Mouse (Mus musculus) adrenal gland, adult 2 months (tissue): ENCODE measurements at regions not wholly inside any gene's neighbourhood (a gene's known extent, or its start where the extent isn't known, plus 50 kb on each side); places are given as distances from the start of the nearest gene placed in this dataset.

ENCODE experiments used
- DNase-seq: peaks from one replicate; pipeline ENCODE4 v3.0.0; 2021

DNA sequence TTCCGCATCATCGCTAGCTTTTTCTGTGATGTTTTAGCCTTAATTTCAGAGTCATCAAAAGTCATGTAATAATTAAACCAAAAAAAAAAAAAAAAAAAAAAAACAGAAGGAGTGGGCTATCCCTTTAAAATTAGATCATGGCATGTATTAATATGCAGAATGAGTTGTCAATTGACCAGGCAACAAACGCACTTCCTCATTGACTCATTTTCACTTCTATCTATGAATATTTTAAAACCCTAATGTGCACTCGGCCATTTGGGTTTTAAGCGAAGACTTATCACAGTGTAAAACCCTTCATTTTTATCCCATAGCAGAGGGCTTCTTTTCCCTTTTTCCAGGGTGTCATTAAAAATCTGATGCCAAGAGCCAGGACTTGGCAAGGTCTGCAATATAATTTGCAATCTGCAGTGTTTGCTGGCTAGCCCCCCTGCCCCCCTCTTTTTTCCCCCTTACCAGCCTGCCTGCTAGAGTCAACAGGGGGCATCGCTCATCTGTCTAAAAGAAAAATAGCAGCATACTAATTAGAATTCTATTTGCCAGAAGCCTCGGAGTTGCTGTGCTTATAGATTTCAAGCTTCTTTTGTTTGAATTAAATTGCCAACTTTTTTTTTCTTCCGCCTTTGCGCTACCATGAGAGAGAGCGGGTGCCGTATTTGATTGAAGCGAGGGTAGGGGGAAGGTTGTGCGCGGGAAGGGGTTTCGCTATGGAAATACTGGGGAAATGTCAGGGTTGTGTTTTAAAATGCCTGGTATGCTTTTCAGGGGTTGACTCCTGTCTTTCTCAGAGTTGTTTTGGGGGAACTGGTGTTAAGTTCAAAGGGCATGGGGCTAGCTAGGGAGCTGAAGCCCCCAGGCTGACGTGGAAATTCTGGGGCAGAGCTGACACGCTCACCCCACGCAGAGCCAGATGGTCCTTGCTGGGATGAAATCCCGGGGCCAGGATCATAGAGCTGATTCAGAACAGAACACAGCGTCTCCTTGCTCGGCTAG, 248.3 kb downstream of the Nr2f2 start:
- DNase-seq, result peak; percentile 6

DNA sequence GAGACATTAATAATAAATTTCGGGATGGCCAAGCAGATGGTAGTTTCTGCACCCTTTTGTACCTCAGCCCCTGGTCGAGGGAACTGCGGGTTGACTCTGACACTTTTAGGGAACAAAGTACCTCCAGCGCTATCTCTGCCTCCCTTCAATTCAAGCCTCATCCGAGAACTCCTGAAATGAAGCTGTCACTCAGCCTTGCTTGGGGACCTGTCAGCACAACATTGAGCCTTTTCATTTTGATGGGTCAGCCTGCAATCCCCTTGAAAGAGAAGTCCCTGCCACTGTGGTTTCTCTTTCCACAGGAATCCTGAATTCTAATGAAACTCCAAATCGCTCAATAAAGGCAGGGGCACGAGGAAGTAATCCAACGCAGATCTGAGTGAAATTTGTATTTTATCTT, 257.5 kb downstream of the Nr2f2 start:
- no peak for DNase-seq

DNA sequence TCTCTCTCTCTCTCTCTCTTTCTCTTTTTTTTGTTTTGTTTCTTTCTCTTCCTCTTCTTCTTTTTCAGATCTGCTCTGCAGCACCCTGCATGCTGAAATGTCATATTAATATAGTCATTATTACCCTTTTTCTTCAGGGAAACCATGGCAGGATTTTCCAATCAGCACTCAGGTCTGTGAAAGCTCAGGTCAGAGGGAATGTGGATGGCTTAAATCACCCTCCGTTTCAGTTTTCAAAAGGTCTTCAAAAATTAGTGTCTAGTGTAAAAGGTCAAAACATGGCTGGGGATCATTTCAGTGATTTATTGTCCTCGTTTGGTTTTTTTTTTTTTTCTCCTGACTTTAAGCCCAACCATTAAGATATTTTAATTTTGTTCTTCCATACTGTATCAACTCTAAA, 261.5 kb downstream of the Nr2f2 start:
- DNase-seq, result no peak

DNA sequence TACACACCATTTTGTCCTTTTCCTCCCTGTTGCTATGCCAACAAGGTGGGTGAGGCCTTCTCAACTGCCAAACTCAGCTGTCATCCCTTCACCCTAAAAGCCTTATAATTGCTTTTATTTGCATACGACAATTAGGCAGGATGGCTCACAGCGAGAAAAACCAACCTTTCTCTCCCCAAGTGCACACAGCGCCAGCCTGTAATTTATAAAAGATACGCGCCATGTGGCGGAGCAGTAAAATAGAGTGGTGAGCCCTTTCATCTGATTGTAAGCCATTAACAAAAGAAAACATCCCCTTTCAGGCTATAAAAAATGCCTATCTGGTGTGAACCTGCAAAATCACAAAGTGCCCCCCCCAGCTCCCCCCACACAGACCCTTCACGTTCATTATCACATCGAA, 262.0 kb downstream of the Nr2f2 start:
- no peak for DNase-seq

DNA sequence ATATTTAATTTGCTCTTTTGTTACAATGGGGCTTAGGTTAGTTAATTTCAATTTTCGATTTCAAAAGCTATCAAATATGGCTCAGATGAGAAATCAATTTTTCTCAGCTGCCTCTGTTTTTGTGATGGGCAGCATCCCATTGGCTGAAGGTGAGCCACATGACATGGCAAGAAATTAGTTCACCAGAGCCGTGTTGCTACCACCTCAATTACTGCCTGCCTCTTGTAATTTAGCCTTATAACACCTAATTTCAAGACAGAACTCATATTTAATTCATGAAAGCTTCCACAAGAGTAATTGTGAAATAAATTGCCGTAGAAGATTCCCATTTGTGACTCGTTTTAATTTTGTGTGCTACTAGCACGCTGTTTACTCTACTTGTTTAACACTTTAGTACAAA, 262.9 kb downstream of the Nr2f2 start:
- no peak for DNase-seq

DNA sequence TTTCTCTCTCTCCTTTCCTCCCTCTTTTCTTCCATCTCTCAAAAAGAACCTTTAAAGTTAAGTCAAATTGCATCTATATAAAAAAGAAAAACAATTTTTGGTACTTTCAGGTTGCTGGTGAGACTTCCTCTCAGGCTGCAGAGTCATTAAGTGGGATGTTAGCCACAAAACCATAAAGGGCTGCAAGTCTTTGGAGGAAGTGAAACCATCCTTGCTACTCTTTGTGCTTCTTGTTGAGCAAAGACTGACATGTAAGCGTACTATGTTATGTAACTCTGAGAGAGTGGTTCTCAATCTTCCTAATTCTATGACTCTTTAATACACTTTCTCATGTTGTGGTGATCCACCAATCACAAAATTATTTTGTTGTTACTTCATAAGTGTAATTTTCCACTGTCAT, 267.5 kb downstream of the Nr2f2 start:
- DNase-seq, result no peak

DNA sequence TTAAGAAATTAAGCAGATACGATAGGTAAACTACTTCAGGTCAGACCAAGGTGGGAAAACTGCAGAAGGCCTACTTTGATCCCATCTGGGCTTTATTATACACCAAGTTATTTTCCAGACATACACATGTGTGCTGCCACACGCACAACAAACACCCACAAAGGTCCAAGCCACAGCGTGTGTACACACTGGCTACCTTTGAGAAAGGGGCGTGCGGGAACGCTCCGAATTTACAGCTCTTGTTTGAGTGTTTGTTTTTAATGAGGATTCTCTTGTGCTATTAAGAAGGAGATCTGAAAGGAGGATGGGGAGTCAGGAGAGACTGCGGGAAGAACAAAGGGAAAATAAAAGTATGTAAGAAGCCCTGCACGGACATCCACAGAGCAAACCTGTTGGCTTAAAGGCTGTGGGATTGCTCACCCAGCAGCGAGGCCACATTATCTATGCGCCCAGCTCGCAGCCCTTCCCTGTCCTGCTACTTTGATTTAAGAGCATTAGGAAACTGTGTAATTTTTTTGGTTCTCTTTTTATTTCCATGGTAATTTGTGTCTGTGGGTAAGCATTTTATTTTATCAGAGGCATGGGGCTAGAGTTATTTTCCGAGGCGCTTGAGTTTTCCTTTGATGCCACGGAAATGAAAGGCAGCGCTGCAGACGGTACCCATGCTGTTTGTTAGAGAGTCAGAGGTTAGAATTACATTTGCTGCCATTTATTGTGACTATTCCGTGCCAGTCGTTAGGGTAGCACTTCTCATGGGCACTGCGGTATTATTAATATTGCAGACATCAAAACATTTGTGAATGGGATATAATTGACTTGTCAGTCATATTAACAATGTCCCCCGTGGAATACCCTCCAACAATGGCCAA, 272.4 kb downstream of the Nr2f2 start:
- DNase-seq, result no peak

DNA sequence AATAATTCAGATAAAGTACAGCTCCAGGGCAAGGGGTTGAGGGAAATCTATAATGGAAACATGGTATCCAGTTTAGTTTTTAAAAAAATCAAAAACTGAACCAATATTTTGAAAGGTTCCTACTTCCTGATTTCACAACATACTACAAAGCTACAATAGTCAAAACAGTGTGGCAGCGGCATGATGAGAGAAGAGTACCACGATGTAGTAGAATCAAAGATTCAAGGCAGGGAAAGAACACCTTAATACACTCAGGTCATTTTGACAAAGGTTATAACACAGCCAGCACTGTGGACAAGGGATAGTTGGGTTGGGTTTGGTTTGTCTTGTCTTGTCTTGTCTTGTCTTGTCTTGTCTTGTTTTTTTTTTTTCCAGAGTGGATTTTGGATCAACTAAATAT, 274.4 kb downstream of the Nr2f2 start:
- DNase-seq, result no peak

DNA sequence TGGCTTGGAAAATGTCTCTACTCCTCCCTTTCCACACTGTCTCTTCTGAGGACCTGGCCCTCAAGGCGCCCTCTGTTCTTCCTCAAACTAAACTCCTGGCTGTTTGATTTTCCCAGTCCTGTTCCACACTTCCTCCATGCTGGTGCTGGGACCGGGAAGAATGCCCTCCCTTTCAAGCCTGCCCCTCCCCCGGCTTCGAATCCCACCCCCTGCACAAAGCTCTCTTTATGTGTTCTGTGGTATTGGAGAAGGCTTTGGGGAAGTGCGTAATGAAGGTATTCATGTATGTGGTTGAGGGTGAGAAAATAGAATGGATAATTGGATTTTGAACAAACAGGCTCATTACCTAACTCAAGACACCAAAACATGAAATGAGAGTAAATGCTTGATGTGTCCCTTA, 277.4 kb downstream of the Nr2f2 start:
- DNase-seq, result no peak

DNA sequence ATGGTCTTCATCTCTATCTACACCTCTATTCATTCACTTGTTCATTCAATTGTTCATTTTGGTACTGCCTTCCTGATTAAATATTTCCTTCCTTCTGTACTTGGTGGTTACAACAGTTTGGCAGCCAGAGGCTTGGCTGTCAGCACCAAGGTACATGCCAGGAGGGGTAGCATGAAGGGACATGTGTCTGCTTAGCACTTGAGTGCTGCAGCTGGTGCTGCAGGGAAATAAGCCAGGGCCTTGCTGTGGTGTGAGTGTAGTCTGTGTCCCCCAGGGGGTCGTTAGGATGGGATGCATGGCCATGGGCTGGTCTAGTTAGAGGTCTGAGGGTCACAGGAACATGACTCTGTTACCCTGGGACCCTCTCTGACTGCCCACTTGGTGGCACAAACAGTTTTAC, 296.9 kb downstream of the Nr2f2 start:
- no peak for DNase-seq

DNA sequence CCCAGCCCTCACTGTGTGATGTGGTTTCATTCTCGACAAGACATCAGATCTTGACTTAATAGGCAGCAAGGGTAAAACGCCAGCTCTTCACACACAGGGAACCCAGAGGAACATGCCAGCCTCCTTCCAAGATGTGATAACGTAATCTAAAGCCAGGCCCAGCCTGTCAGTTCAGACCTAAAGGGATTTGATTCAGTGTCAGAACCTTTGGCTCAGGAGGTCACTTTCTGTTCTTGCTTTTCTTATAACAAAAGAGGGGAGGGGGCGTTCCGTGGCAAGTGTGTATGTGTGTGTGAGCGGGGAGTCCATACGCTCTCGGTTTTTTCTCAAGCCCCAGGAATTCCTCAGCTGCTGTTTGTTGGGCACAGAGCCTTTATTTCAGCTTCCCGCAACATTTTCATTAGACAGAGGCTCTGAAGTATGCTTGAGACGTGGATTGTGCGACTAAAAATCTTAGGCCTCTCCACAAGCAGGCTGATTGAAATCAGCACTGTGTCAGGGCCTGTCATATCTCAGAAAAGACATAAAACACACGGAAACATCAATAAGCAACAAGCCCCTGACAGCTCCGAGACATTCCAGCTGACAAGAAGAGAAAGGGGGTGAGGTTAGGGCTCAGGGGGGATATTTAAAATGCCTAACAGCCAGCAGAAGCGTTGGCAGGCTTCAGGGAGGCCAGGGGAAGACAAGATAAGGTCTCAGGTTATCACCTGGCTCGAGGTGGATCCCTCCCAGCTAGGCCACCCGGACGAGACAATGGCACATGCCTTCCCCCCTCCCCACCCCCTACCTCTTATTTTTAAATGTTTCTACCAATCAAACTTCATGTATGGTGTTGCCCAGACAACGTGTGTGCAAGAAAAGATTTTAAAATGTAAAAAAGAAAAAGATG, 298.5 kb downstream of the Nr2f2 start:
- no peak for DNase-seq

DNA sequence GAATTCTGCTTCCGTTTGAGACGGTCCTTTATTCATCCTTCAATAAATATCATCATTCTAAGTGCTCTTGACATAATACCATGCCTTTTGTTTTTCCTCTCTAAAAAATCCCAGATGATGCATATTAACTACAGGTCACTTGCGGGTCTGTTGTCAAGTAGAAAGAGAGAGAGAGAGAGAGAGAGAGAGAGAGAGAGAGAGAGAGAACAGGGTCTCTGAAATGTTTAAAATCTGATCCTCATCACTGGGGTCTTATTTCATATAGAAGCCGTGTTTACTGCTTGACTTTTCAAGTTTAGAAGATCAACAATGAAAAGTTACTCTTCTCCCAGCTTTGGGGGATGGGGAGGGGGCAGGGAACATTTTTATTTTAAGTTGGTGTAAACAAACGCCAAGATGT, 299.5 kb downstream of the Nr2f2 start:
- DNase-seq, result no peak

DNA sequence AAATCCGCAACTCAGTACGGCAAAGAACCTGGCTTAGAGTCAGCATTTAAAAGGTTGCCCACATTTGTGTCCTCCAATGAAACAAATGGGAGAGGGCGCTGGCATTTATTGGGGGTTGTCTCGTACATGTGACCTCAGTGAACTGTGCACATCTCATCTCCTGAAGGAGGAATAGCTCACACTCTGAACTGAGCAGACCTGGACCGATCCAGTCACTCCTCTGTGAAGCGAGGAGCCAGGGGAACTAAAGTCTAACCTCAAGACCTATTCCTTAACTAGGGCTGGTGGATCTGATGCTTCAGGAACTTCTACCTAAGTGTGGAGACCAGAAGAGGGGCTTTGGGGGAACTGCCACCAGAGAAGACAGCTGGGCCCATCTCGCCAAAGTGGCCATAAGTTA, 300.1 kb downstream of the Nr2f2 start:
- DNase-seq, result no peak

DNA sequence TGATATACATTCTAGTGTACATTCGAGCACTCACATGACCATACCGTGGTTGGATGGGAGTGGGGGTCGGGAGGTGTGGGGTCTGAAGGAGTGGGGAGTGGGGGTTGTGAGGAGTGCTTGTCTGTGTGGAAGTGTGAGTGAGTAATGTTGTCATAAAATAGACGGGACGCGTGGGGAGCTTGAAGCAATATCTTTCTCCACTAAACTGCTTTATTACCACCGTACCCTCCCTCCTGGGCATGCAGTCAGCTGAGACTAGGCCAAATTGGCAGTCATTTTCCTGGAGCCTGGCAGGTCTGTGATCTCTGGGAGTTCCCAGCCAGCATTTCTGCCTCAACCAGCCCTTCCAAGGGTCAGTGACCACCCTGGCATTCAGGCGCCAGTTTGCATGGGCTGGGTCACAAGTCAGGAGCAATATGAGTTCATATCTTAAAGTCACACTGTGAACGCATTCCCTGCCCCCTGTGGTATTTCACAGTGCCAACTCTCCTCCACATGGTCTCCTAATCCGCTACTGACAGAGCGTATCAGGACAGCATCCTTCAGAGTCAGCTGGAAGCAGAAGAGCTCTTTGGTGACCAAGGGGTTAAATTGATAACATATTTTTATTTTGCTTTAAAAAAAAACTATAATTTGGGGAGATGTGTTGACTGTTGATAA, 300.9 kb downstream of the Nr2f2 start:
- peak; percentile 40 for DNase-seq

DNA sequence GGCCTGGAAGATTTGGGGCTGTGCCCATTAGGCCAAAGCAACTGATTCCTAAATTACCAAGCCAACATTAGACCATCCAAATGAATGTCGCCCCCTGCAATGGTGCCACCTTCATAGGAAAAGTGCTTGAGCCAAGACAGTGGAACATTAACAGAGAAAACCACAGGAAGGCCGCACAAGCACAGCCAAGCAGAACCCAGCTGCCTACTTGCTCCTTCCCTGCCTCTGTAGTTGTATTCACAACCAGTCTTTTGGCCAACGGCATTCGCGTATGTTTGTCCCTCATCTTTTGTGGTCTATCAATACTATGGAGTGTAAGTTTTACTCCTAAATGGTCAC, 319.2 kb downstream of the Nr2f2 start:
- DNase-seq, result no peak

DNA sequence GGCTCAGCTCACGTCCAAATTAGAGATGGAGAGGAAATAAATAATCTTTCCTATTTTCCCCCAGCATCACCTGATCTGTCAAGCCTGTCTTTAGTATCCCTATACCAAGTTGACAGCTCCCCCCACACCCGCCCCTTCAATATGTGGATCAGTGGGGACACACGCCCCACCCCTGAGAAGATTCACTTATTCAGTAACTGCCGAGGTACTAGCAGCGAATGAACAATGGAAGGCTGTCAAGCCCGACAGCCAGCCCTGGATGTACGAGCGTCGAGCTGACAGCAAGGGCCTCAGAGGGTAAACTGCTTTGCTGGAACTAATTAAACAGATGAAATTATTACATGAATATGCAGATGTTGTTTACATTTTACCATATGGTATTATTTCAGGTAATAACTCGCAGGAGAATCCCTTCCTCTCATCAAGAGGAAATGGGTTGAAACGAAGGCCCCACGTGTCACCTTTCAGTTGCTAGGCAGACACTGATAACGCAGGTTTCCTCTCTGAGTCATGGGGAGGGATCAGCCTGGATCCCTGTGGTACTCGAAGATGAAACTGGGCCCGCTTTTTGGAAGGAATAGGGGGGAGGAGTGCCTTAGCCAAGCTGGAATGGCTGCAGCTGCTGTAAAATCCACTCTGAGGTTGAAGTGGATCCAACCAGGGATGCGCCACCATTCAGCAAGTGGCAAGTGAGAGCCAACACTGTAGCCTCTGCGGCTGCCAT, 319.7 kb downstream of the Nr2f2 start:
- peak; percentile 4 for DNase-seq

DNA sequence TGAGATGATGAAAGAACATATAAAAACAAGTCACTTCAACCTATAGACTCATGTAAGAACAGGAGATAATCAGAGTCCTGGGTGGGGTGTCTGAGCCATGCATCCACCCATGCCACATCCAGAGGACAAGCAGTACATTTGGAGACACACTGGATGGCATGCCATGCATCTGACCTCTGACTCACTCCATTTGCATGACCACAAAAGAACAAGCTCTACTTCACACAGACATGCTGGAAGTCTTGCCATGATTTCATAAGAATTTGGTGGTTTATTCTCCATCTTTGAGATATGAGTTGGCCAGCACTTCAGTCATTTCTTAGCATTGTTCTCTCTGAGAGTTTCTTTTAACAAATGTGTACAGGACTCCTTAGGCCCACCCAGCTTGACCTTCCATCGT, 329.5 kb downstream of the Nr2f2 start:
- DNase-seq, result no peak

DNA sequence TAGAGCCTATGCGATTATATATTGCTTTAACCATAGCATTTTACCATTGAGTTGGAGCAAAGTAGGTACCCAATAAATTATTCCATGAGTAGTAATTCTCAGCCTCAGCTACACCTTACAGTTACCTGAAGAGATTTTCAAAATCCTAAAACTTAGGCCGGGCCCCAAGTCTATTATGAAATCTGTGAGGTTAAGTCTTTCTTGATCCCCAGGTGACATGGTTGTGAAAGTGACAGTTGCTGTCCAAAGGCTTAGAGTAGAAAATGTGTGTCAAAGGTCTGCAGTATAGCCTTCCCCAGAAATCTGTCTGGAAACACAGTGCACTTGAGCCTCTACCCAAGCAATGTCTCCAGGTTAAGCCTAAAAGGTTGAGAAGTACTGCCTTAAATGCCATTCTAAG, 333.7 kb downstream of the Nr2f2 start:
- no peak for DNase-seq

DNA sequence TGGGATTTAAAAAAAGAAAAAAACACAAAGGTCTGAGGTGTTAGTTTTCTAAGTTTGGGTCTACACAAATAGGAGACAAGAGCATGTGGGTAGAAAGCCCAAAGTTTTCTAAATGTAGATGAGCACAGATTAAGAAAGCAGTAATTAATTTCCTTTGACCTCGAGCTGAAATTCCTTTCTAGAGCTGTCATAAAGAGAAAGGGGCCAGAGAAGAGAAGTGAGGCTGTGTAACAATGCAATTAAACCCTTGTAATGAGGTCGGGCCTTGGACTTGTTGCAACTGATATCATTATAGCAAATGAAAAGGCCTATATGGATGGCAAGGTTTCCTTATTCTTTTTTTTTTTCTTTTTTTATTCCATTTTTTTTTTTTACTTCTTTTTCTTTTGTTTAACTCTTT, 337.2 kb downstream of the Nr2f2 start:
- no peak for DNase-seq

DNA sequence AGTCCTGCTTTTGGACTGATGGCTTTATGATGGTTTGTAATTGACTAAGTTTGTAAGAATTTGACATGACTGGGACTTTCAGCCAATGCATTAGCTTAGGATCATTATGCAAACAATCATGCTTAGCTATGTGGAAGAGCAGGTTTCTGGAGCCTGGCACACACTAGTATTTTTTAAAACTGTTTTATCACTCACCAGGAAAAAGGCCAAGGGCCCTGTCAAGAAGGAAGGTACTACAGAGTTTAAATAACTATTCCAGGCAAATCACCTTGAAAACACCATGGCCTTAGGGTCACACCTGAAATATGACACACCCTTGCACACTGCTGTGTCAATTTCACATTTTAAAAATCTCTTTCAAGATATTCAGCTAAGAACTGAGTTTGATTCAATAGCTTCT, 341.0 kb downstream of the Nr2f2 start:
- DNase-seq, result no peak

DNA sequence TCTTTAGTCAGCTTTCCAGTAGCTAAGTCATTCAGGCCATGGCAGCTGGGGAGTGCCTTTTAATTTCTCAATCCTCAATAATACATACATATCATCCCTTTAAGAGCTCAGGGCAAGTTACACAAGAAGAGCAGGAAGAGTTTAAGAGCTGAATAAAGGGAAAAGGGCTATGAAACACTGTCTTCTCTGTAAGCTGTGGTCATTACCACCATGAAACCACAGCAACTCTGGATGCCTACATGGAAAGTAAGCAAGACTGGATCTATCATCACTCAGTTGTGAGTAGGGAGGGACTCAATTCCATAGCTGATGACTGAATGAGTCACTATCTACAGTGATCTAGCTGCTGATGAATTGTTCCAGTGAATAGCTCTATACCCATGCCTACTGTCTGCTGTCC, 349.9 kb downstream of the Nr2f2 start:
- DNase-seq, result no peak
